Mouse (Mus musculus) forebrain, postnatal 0 days (tissue): Measurements from ENCODE around the gene Gucy2d. TPM values are rescaled to one million over a fixed set of nuclear protein-coding genes. Genes with fewer than 3 reads are reported as not detected.

Experiments
- ATAC-seq: fragments of 200-750 bp; cut with Nextera tagmentation; 2 replicates; pipeline ENCODE4 v1.8.0; 2017; ENCODE audit warnings: mild to moderate bottlenecking, moderate library complexity
- DNase-seq: peaks from one replicate; pipeline ENCODE4 v3.0.0-alpha.2; 2015
- H3K27ac ChIP-seq: fragments of 300-500 bp; sonication (generic); 2 replicates; pipeline ENCODE4 v1.5.1; 2014; ENCODE audit warnings: low read depth, mild to moderate bottlenecking, antibody characterized with exemption, low read length, moderate library complexity, mixed read lengths
- H3K27me3 ChIP-seq: fragments of 300-500 bp; sonication (generic); 2 replicates; pipeline ENCODE4 v1.6.1; 2014; ENCODE audit warnings: mild to moderate bottlenecking, low read length, mixed read lengths; ENCODE audit not compliant: insufficient read depth
- H3K36me3 ChIP-seq: fragments of 300-500 bp; sonication (generic); 2 replicates; pipeline ENCODE4 v1.6.1; 2014; ENCODE audit warnings: mild to moderate bottlenecking, moderate library complexity; ENCODE audit not compliant: insufficient read depth
- H3K4me1 ChIP-seq: fragments of 300-500 bp; sonication (generic); 2 replicates; pipeline ENCODE4 v1.6.1; 2014; ENCODE audit warnings: antibody characterized with exemption; ENCODE audit not compliant: insufficient read depth
- H3K4me2 ChIP-seq: fragments of 300-500 bp; sonication (generic); 2 replicates; pipeline ENCODE4 v1.6.1; 2014; ENCODE audit warnings: low read depth, mild to moderate bottlenecking, moderate library complexity
- H3K4me3 ChIP-seq: fragments of 300-500 bp; sonication (generic); 2 replicates; pipeline ENCODE4 v1.5.1; 2014; ENCODE audit warnings: low read depth, low read length, mixed read lengths
- H3K9ac ChIP-seq: fragments of 300-500 bp; sonication (generic); 2 replicates; pipeline ENCODE4 v1.6.1; 2014; ENCODE audit warnings: mild to moderate bottlenecking
- H3K9me3 ChIP-seq: fragments of 300-500 bp; sonication (generic); 2 replicates; pipeline ENCODE4 v1.6.1; 2016; ENCODE audit warnings: low read length
- CTCF ChIP-seq: sonication (generic); IDR thresholded peaks from 2 replicates; pipeline ENCODE4 v1.5.1; 2016; ENCODE audit warnings: antibody characterized with exemption, control low read depth, low read depth
- WGBS: fragments of 180-500 bp; shearing (Covaris S2); extraction: QIAGEN DNeasy Blood & Tissue Kit; methylation state at CpG from one replicate; pipeline ENCODE4 v1.1.7; 2014; 5-methylcytosine and 5-hydroxymethylcytosine counted together
- polyA plus RNA-seq: library from polyadenylated mRNA; unstranded; fragments of >200 nt; fragmentation: Nextera tagmentation; extraction: Ambion mirVana; gene quantifications from 2 replicates; pipeline ENCODE4 v1.2.1, GENCODE M21; 2015
- total RNA-seq: library from RNA; depleted of rRNA; stranded (reverse); fragments of >200 nt; gene quantifications from 2 replicates; pipeline ENCODE4 v1.2.3, GENCODE M21; 2014

The Gucy2d gene
- total and polyA plus RNA-seq, 2 experiments from 2014 or later: not detected

DNA sequence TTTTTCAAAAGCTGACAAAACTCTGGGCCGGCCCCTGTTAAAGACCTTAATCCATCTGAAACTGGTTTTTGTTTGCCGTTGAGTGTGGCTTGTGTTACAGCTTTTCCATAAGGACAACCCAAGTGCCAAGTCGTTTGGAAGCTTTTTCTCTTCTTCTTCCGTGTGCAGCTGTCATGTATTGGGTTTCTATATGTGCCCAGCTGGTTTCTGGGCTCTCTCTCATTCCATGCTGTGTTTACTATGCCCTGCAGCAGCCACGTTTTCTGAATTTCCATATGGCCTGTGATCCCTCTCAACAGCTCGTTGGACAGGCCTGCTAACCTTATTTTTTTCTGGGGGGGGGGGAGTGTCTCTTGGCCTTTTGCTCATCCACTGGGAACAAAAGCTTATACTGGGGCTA, 15.8 kb upstream of the Gucy2d start:
- H3K4me1 ChIP-seq: 0 out of 2 replicates have a peak, but pooled peaks cover 2% of the 10 kb centered on the region
- 39% methylated on average over 6 of the region's 6 CpGs for WGBS
- no peak for TF ChIP-seq CTCF
- H3K36me3 ChIP-seq: no peaks in the 10 kb centered on the region
- DNase-seq: peak; percentile 56
- H3K27me3 ChIP-seq: no peaks in the 10 kb centered on the region
- peak; percentile 77; the same call in 1 of the 2 replicates for ATAC-seq
- no peak overlapping the region for H3K4me3 ChIP-seq
- H3K4me2 ChIP-seq: no peak overlapping the region
- no peaks in the 10 kb centered on the region for H3K9me3 ChIP-seq
- no peak overlapping the region for H3K9ac ChIP-seq
- H3K27ac ChIP-seq: no peak overlapping the region

DNA sequence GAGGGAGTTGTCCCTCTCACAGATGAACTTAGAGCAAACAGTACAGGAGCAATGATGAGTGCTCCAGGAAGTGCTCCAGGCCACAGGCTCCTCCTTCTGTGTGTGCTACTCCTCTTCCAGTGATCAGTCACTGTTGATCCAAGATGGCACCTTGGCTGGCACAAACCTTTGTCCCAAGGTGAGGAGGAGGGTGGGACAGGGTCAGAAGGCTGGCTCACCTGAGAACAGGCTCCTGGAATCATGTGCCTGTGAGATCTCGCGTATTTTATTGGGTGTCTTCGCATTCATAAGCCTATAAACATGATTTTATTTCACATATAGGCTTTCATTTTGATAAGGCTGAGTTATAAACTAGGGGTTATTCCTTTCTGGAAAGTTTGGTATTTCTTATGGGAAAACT, 14.7 kb upstream of the Gucy2d start:
- H3K36me3 ChIP-seq: no peaks in the 10 kb centered on the region
- no peaks in the 10 kb centered on the region for H3K9me3 ChIP-seq
- no peak overlapping the region for H3K27ac ChIP-seq
- no peak overlapping the region for H3K9ac ChIP-seq
- ATAC-seq: no peak
- DNase-seq: no peak
- no peaks in the 10 kb centered on the region for H3K27me3 ChIP-seq
- no peak for TF ChIP-seq CTCF
- H3K4me3 ChIP-seq: no peak overlapping the region
- no peak overlapping the region for H3K4me2 ChIP-seq
- WGBS: 96% methylated on average over 3 of the region's 3 CpGs
- no peaks in the 10 kb centered on the region for H3K4me1 ChIP-seq

DNA sequence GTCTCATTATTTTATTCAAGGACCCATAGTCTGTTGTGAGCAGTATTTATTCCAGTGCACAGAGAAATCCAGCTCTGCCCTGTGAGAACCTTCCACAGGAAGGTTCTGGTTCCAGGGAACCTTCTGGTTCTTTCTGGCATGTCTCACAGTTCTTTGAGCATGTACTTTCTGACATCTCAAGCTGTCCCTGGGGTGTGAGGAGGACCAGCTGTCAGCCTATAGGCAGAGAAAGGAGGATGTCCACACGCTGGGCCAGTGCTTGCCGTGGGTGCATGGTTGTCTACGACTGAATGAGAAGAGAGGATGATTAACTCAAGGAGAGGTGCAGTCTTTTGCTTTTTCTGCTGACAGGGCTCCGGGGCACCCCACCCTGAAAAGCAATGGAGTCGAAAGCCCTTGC, 13.6 kb upstream of the Gucy2d start:
- ATAC-seq: no peak
- Histone ChIP-seq H3K9ac (no peak overlapping the region), H3K9me3 (no peaks in the 10 kb centered on the region), H3K27me3 (no peaks in the 10 kb centered on the region), H3K27ac (no peak overlapping the region), H3K4me3 (no peak overlapping the region), H3K4me2 (no peak overlapping the region), H3K4me1 (no peaks in the 10 kb centered on the region), H3K36me3 (no peaks in the 10 kb centered on the region)
- no peak for TF ChIP-seq CTCF
- DNase-seq: no peak
- 79% methylated on average over 5 of the region's 5 CpGs for WGBS

DNA sequence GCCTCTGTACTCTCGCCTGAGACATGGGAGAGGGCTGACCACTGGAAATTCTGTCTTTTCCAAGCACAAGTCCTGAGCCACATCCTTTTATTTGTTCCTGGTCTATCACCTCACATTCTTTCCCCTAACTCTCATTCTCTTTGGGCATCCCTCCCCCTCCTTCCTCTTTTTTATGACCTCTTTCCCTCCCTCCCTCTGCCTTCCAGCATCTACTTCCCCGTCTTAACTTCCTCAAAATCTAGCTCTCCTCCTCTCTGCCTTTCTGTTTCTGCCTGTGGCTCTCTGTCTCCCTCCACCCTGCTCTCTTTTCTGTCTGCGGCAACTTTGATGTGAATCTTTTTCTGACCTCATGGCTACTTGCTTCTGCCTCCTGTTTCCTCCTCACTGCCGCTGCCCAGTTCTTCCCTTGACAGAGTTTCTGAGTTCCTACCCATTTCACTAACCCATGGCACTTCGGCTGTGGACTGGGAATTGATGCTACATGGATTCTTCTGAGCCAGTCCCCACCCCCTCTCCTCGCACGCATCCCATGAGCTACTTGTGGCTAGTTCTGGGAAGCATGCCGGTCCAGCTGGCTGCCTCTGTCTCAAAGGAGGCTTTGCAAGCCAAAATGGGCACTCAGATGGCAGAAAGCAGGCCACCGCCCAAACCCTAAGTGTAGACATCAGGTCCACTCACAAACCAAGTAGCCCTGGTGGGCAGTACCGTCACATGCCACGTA, 12.9 kb upstream of the Gucy2d start:
- WGBS: 78% methylated on average over 11 of the region's 11 CpGs
- no peak overlapping the region for H3K9ac ChIP-seq
- H3K27me3 ChIP-seq: no peaks in the 10 kb centered on the region; the same call in 1 of the 2 replicates
- ATAC-seq (no peak), DNase-seq (no peak)
- H3K4me3 ChIP-seq: no peak overlapping the region
- no peak overlapping the region for H3K4me2 ChIP-seq
- no peak for TF ChIP-seq CTCF
- H3K4me1 ChIP-seq: no peaks in the 10 kb centered on the region
- H3K36me3 ChIP-seq: no peaks in the 10 kb centered on the region
- no peak overlapping the region for H3K27ac ChIP-seq
- no peaks in the 10 kb centered on the region for H3K9me3 ChIP-seq

DNA sequence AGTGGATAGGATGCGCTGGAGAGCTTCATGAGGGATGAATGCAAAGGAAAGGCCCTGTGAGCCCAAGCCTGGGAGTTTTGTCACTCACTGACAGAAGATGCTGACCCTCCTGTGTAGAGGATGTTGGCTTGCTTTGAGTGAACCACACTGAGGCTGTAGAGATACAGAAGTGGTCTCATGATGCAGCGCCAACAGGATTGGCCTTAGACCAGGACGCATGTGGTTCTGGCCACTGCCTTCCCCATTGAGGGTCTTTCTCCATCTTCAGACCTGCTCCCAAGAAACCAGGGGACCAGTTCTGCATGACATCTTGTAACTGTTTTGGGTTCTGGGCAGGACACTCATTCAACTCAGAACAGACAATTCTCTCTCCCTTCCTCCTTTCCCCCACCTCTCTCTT, 10.6 kb upstream of the Gucy2d start:
- DNase-seq (no peak), ATAC-seq (no peak)
- no peaks in the 10 kb centered on the region for H3K4me1 ChIP-seq
- H3K27ac ChIP-seq: no peak overlapping the region
- H3K9me3 ChIP-seq: no peaks in the 10 kb centered on the region
- no peak overlapping the region for H3K9ac ChIP-seq
- H3K27me3 ChIP-seq: no peaks in the 10 kb centered on the region; the same call in 1 of the 2 replicates
- H3K4me2 ChIP-seq: no peak overlapping the region
- H3K4me3 ChIP-seq: no peak overlapping the region
- WGBS: 92% methylated on average over 3 of the region's 3 CpGs
- no peaks in the 10 kb centered on the region for H3K36me3 ChIP-seq
- TF ChIP-seq CTCF: no peak

DNA sequence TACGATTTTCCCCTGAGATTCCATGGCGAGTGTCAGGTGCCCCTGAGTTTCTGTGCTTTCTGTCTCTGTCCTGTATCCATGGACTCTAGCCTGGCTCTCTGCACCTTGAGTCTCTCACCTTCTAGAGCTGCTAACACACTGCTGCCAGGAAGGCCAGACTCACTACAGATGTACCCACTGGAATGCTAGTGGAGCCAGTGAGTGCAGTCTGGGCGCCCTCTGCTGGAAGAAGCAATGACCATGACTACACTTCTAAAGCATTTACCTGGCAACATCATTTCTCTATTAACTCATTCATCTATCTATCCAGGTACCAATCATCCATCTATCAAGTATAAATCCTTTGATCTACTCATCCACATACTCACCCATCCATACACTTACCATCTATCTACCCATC, 9.4 kb upstream of the Gucy2d start:
- peak; percentile 68 for ATAC-seq
- H3K4me2 ChIP-seq: no peak overlapping the region
- WGBS: 33% methylated on average over 3 of the region's 3 CpGs
- no peak overlapping the region for H3K4me3 ChIP-seq
- no peak overlapping the region for H3K27ac ChIP-seq
- H3K9ac ChIP-seq: no peak overlapping the region
- DNase-seq: peak; percentile 75
- H3K9me3 ChIP-seq: no peaks in the 10 kb centered on the region
- H3K36me3 ChIP-seq: no peaks in the 10 kb centered on the region
- no peaks in the 10 kb centered on the region for H3K4me1 ChIP-seq
- peak; percentile 88 for TF ChIP-seq CTCF
- no peaks in the 10 kb centered on the region; the same call in 1 of the 2 replicates for H3K27me3 ChIP-seq

DNA sequence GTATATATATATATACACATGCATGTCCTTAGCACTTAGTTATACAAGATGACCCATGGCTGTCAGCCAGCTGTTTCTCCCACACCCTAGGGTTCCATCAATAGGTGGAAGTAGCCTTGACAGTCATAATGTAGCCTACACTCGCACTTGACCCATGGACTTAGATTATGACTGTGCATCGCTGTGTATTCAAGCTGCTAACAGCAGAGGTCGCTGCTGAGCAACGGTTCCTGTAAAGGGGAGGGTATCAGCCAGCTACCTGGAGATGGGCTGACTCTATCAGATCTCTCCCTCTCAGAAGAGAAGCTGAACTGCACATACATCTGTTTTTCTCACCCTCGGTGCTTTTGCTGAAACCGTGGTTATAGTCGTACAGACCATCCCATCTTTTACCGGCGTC, 2.6 kb upstream of the Gucy2d start:
- peak; percentile 67 for TF ChIP-seq CTCF
- no peak for DNase-seq
- Histone ChIP-seq H3K4me3 (no peak overlapping the region), H3K27ac (no peak overlapping the region), H3K4me1 (no peaks in the 10 kb centered on the region), H3K4me2 (no peak overlapping the region), H3K9me3 (no peaks in the 10 kb centered on the region), H3K9ac (no peak overlapping the region), H3K27me3 (no peaks in the 10 kb centered on the region), H3K36me3 (no peaks in the 10 kb centered on the region)
- WGBS: 42% methylated on average over 9 of the region's 9 CpGs
- ATAC-seq: no peak
